In genomic region chr12:100873612-100874011, GRCm38 (mm10) we compare ENCODE assay signal across 31 mouse cellular contexts.
"Had no signal": no experiment of that assay in that cellular context is flagged by ENCODE, and none has a peak within 500 bp of the region (broad histone marks: within the 10 kb centered on the region; RNA-seq: fewer than 3 reads in every experiment).

No protein-coding gene starts in this region.

- H3K9ac ChIP-seq: heart, embryonic 12.5 days; heart, embryonic 13.5 days; heart, embryonic 15.5 days; hindbrain, embryonic 12.5 days; hindbrain, embryonic 13.5 days; hindbrain, embryonic 14.5 days; hindbrain, embryonic 15.5 days; intestine, embryonic 15.5 days; kidney, embryonic 15.5 days had no signal

- H3K9me3 ChIP-seq: heart, embryonic 10.5 days; heart, embryonic 15.5 days; hindbrain, embryonic 12.5 days; hindbrain, embryonic 15.5 days; intestine, embryonic 15.5 days; kidney, embryonic 15.5 days had no signal

- DNase-seq: heart, postnatal 10 days; heart, postnatal 14 days; heart, postnatal 36 days; heart, postnatal 4 days; kidney, adult 11 months; kidney, adult 18-20 months; kidney, adult 2 months; kidney, adult 8-10 months; kidney, adult 9 months; kidney, postnatal 10 days; kidney, postnatal 14 days; kidney, postnatal 25 days; kidney, postnatal 36 days; kidney, postnatal 4 days; layer of hippocampus, adult 9-11 months; layer of hippocampus, postnatal 36 days had no signal

- H3K27me3 ChIP-seq: heart, embryonic 13.5 days; heart, embryonic 15.5 days; hindbrain, embryonic 12.5 days; hindbrain, embryonic 13.5 days; hindbrain, embryonic 15.5 days; intestine, embryonic 15.5 days; kidney, embryonic 15.5 days had no signal

- H3K4me1 ChIP-seq: heart, embryonic 10.5 days; heart, embryonic 12.5 days; heart, embryonic 13.5 days; heart, embryonic 15.5 days; hindbrain, embryonic 10.5 days; hindbrain, embryonic 12.5 days; hindbrain, embryonic 13.5 days; hindbrain, embryonic 15.5 days; intestine, embryonic 15.5 days; kidney, embryonic 15.5 days had no signal

- H3K27ac ChIP-seq: heart, embryonic 10.5 days; heart, embryonic 13.5 days; heart, embryonic 15.5 days; hindbrain, embryonic 10.5 days; hindbrain, embryonic 12.5 days; hindbrain, embryonic 13.5 days; hindbrain, embryonic 14.5 days; hindbrain, embryonic 15.5 days; hindbrain, postnatal 0 days; intestine, embryonic 15.5 days; kidney, embryonic 15.5 days; kidney, postnatal 0 days; layer of hippocampus, adult 2 months had no signal

- H3K36me3 ChIP-seq: heart, embryonic 10.5 days; heart, embryonic 12.5 days; heart, embryonic 13.5 days; heart, embryonic 15.5 days; hindbrain, embryonic 10.5 days; hindbrain, embryonic 12.5 days; hindbrain, embryonic 15.5 days; intestine, embryonic 15.5 days; kidney, embryonic 15.5 days had no signal

- H3K4me2 ChIP-seq: heart, embryonic 11.5 days; heart, embryonic 12.5 days; heart, embryonic 13.5 days; heart, embryonic 15.5 days; hindbrain, embryonic 12.5 days; hindbrain, embryonic 13.5 days; hindbrain, embryonic 14.5 days; hindbrain, embryonic 15.5 days; intestine, embryonic 15.5 days; kidney, embryonic 15.5 days had no signal

- H3K4me3 ChIP-seq: heart, embryonic 10.5 days; heart, embryonic 12.5 days; heart, embryonic 13.5 days; heart, embryonic 15.5 days; hindbrain, embryonic 10.5 days; hindbrain, embryonic 12.5 days; hindbrain, embryonic 13.5 days; hindbrain, embryonic 15.5 days; intestine, embryonic 15.5 days; kidney, embryonic 15.5 days; layer of hippocampus, adult 2 months had no signal
